Mouse (Mus musculus) forebrain, embryonic 11.5 days (tissue): ENCODE data around the gene Slc25a19. TPM values are rescaled to one million over a fixed set of nuclear protein-coding genes. Genes with fewer than 3 reads are reported as not detected.

Source experiments
- ATAC-seq: fragments of 200-750 bp; cut with Nextera tagmentation; replicated peaks from 2 replicates; pipeline ENCODE4 v1.8.0; 2017; ENCODE audit warnings: moderate TSS enrichment; ENCODE audit not compliant: low FRiP score
- DNase-seq: peaks from one replicate; pipeline ENCODE4 v3.0.0-alpha.2; 2017; ENCODE audit warnings: low spot score
- H3K27ac ChIP-seq: fragments of 300-500 bp; sonication (generic); 2 replicates; pipeline ENCODE4 v1.5.1; 2014; ENCODE audit warnings: low read depth, low read length
- H3K27me3 ChIP-seq: fragments of 300-500 bp; sonication (generic); 2 replicates; pipeline ENCODE4 v1.6.1; 2014; ENCODE audit warnings: mild to moderate bottlenecking, low read length, mixed read lengths; ENCODE audit not compliant: control insufficient read depth, insufficient read depth
- H3K36me3 ChIP-seq: fragments of 300-500 bp; sonication (generic); 2 replicates; pipeline ENCODE4 v1.6.1; 2014; ENCODE audit warnings: mild to moderate bottlenecking, low read length, moderate library complexity, mixed read lengths; ENCODE audit not compliant: control insufficient read depth, insufficient read depth
- H3K4me1 ChIP-seq: fragments of 300-500 bp; sonication (generic); replicated peaks from 2 replicates; pipeline ENCODE4 v1.6.1; 2014; ENCODE audit warnings: low read length, mixed read lengths; ENCODE audit not compliant: control insufficient read depth, insufficient read depth
- H3K4me2 ChIP-seq: fragments of 300-500 bp; sonication (generic); 2 replicates; pipeline ENCODE4 v1.6.1; 2014; ENCODE audit warnings: low read depth, mild to moderate bottlenecking, low read length, moderate library complexity, mixed read lengths; ENCODE audit not compliant: severe bottlenecking
- H3K4me3 ChIP-seq: fragments of 300-500 bp; sonication (generic); 2 replicates; pipeline ENCODE4 v1.5.1; 2014; ENCODE audit warnings: low read depth, low read length
- H3K9ac ChIP-seq: fragments of 300-500 bp; sonication (generic); 2 replicates; pipeline ENCODE4 v1.6.1; 2014; ENCODE audit warnings: low read length
- H3K9me3 ChIP-seq: fragments of 300-500 bp; sonication (generic); 2 replicates; pipeline ENCODE4 v1.6.1; 2016; ENCODE audit warnings: low read length, mixed read lengths; ENCODE audit not compliant: control insufficient read depth
- WGBS: fragments of 180-500 bp; shearing (Covaris S2); extraction: QIAGEN DNeasy Blood & Tissue Kit; methylation state at CpG from one replicate; pipeline ENCODE4 v1.1.7; 2014; 5-methylcytosine and 5-hydroxymethylcytosine counted together
- polyA plus RNA-seq: library from polyadenylated mRNA; unstranded; fragments of >200 nt; fragmentation: Nextera tagmentation; extraction: Ambion mirVana; gene quantifications from 2 replicates; pipeline ENCODE4 v1.2.1, GENCODE M21; 2014

Slc25a19 gene
- polyA plus RNA-seq, 1 experiment from 2014 or later: 26.4 TPM

GRCm38 (mm10) chr11:115630532-115631504, 2.7 kb upstream of the Slc25a19 start:
- no peak overlapping the region for H3K4me3 ChIP-seq
- no peak for ATAC-seq

GRCm38 (mm10) chr11:115629734-115630531, 1.8 kb upstream of the Slc25a19 start:
- WGBS: 89% methylated on average over 13 of the region's 13 CpGs
- Histone ChIP-seq H3K27ac (no peak overlapping the region), H3K4me2 (no peak overlapping the region), H3K27me3 (no peaks in the 10 kb centered on the region), H3K36me3 (no peaks in the 10 kb centered on the region), H3K9ac (no peak overlapping the region), H3K4me3 (no peak overlapping the region), H3K4me1 (no peaks in the 10 kb centered on the region), H3K9me3 (no peaks in the 10 kb centered on the region)
- DNase-seq (no peak), ATAC-seq (no peak)

More at GRCm38 (mm10) chr11:115630532-115631504, 2.7 kb upstream of the Slc25a19 start:
- Histone ChIP-seq H3K9ac (no peak overlapping the region), H3K27ac (no peak overlapping the region), H3K36me3 (no peaks in the 10 kb centered on the region), H3K4me1 (no peaks in the 10 kb centered on the region), H3K9me3 (no peaks in the 10 kb centered on the region), H3K27me3 (no peaks in the 10 kb centered on the region), H3K4me2 (no peak overlapping the region)
- no peak for DNase-seq
- WGBS: 51% methylated on average over 16 of the region's 16 CpGs

GRCm38 (mm10) chr11:115628465-115629101, 488 bp upstream of the Slc25a19 start:
- H3K9ac ChIP-seq: peak overlapping the region; percentile 52
- peak; percentile 17 for ATAC-seq

GRCm38 (mm10) chr11:115626824-115627616, 1.1 kb downstream of the Slc25a19 start:
- Histone ChIP-seq H3K9ac (peak overlapping the region; percentile 67), H3K27me3 (no peaks in the 10 kb centered on the region), H3K4me2 (peak overlapping the region; percentile 57), H3K4me1 (no peaks in the 10 kb centered on the region), H3K36me3 (0 out of 2 replicates have a peak, but pooled peaks cover 2% of the 10 kb centered on the region), H3K27ac (no peak overlapping the region), H3K4me3 (peak overlapping the region; percentile 53), H3K9me3 (no peaks in the 10 kb centered on the region)
- ATAC-seq (no peak), DNase-seq (no peak)
- WGBS: 57% methylated on average over 11 of the region's 11 CpGs

More at GRCm38 (mm10) chr11:115628465-115629101, 488 bp upstream of the Slc25a19 start:
- no peak overlapping the region for H3K27ac ChIP-seq
- no peaks in the 10 kb centered on the region for H3K4me1 ChIP-seq
- WGBS: 56% methylated on average over 13 of the region's 13 CpGs
- H3K9me3 ChIP-seq: no peaks in the 10 kb centered on the region
- H3K4me2 ChIP-seq: peak overlapping the region; percentile 57
- DNase-seq: no peak
- H3K4me3 ChIP-seq: peak overlapping the region; percentile 53
- H3K36me3 ChIP-seq: no peaks in the 10 kb centered on the region
- H3K27me3 ChIP-seq: no peaks in the 10 kb centered on the region

- H3K4me2 ChIP-seq: no peak overlapping the region
- H3K27me3 ChIP-seq: no peaks in the 10 kb centered on the region
- no peak overlapping the region for H3K27ac ChIP-seq
- DNase-seq (no peak), ATAC-seq (no peak)
- 0 out of 2 replicates have a peak, but pooled peaks cover 2% of the 10 kb centered on the region for H3K36me3 ChIP-seq
- H3K9ac ChIP-seq: no peak overlapping the region
- 84% methylated on average over 9 of the region's 9 CpGs for WGBS
- no peaks in the 10 kb centered on the region for H3K9me3 ChIP-seq
- H3K4me1 ChIP-seq: no peaks in the 10 kb centered on the region
- H3K4me3 ChIP-seq: no peak overlapping the region
These were observed 2.2 kb downstream of the Slc25a19 start for GRCm38 (mm10) chr11:115625877-115626276.

GRCm38 (mm10) chr11:115623487-115624070, 4.5 kb downstream of the Slc25a19 start:
- ATAC-seq: no peak
- Histone ChIP-seq H3K27ac (no peak overlapping the region), H3K9ac (no peak overlapping the region), H3K9me3 (no peaks in the 10 kb centered on the region), H3K27me3 (no peaks in the 10 kb centered on the region), H3K4me3 (no peak overlapping the region), H3K4me2 (no peak overlapping the region), H3K36me3 (0 out of 2 replicates have a peak, but pooled peaks cover 2% of the 10 kb centered on the region), H3K4me1 (no peaks in the 10 kb centered on the region)
- 79% methylated on average over 9 of the region's 9 CpGs for WGBS
- no peak for DNase-seq

GRCm38 (mm10) chr11:115619949-115620348, 8.1 kb downstream of the Slc25a19 start:
- Histone ChIP-seq H3K4me2 (no peak overlapping the region), H3K9ac (no peak overlapping the region), H3K27me3 (no peaks in the 10 kb centered on the region), H3K4me3 (no peak overlapping the region), H3K4me1 (0 out of 2 replicates have a peak, but pooled peaks cover 1% of the 10 kb centered on the region), H3K9me3 (no peaks in the 10 kb centered on the region), H3K27ac (no peak overlapping the region), H3K36me3 (0 out of 2 replicates have a peak, but pooled peaks cover 2% of the 10 kb centered on the region)
- WGBS: 96% methylated on average over 7 of the region's 7 CpGs
- ATAC-seq (no peak), DNase-seq (no peak)
